ENCODE assay signal across 25 mouse cellular contexts in the genomic region with DNA sequence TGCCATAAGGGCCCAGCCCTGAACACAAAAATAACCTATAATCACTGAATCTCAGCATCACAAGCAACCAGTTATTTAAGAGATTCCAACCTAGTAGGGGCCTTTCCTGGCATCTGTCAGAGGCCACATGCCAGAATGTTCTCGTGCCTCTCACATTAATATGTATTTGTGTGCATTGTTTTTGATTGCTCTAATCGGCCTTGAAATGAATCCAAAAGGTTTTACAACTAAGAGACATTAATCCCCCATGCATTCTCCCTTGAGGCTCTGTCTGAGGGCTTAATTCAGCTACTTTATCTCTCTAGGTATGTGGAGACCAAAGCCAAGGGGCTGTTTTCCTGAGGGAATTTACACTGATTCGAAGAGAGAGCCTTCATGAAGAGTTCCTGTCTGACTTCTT.
DNase-seq lines count a peak whose midpoint lies in the region; ATAC-seq lines count a peak whose summit lies in the region.
"Had no signal": no experiment of that assay in that cellular context is flagged by ENCODE, and none has a peak within 500 bp of the region (broad histone marks: within the 10 kb centered on the region; RNA-seq: fewer than 3 reads in every experiment).

No protein-coding gene starts in this region.

- DNase-seq in heart, postnatal 14 days: no peak
- no peak for DNase-seq in midbrain, embryonic 10.5 days (ENCODE audit: low spot score)
- DNase-seq in embryonic facial prominence, embryonic 14.5 days (ENCODE audit: low spot score): peak; percentile 66
- DNase-seq: adrenal gland, postnatal 36 days; B cell, adult 2 months; cerebellum, adult 9-11 months; forebrain, postnatal 0 days; heart, adult 2 months; kidney, adult 8-10 months; liver; lung, adult 2 months; lung, postnatal 10 days; right cerebral cortex, postnatal 25 days had no signal

- no peaks in the 10 kb centered on the region for H3K36me3 ChIP-seq in heart, embryonic 16.5 days (ENCODE audit: control insufficient read depth, insufficient read depth)
- no peaks in the 10 kb centered on the region for H3K36me3 ChIP-seq in midbrain, embryonic 10.5 days
- H3K36me3 ChIP-seq in midbrain, embryonic 15.5 days (replicated peaks): no peaks in the 10 kb centered on the region
- H3K36me3 ChIP-seq in embryonic facial prominence, embryonic 14.5 days (ENCODE audit: control insufficient read depth, insufficient read depth, low read length): no peaks in the 10 kb centered on the region
- H3K36me3 ChIP-seq in limb, embryonic 15.5 days: no peaks in the 10 kb centered on the region
- H3K36me3 ChIP-seq: forebrain, embryonic 10.5 days; heart, embryonic 12.5 days; hindbrain, embryonic 10.5 days; intestine, embryonic 15.5 days; stomach, embryonic 15.5 days had no signal

- H3K27ac ChIP-seq in heart, embryonic 16.5 days (ENCODE audit: low read length): no peak overlapping the region
- 0 out of 2 replicates have a peak overlapping the region, but pooled peaks have one; percentile 17 for H3K27ac ChIP-seq in midbrain, embryonic 10.5 days (replicated peaks)
- H3K27ac ChIP-seq in midbrain, embryonic 15.5 days: no peak overlapping the region
- 0 out of 2 replicates have a peak overlapping the region, but pooled peaks have one; percentile 1 for H3K27ac ChIP-seq in embryonic facial prominence, embryonic 14.5 days (replicated peaks; ENCODE audit: low read depth, low read length)
- H3K27ac ChIP-seq in limb, embryonic 15.5 days: peak overlapping the region; percentile 1; the same call in 1 of the 2 replicates
- H3K27ac ChIP-seq: forebrain, embryonic 10.5 days; heart, adult 2 months; hindbrain, embryonic 10.5 days; hindbrain, postnatal 0 days; intestine, embryonic 15.5 days; kidney, postnatal 0 days; liver, embryonic 14.5 days; macrophage; stomach, embryonic 15.5 days had no signal

- ATAC-seq in heart, embryonic 16.5 days (replicated peaks; ENCODE audit: extremely low read depth, insufficient read depth, low FRiP score): no peak
- ATAC-seq in midbrain, embryonic 15.5 days (replicated peaks): no peak
- ATAC-seq in embryonic facial prominence, embryonic 14.5 days (ENCODE audit: low read depth): 0 out of 2 replicates have a peak, but pooled peaks have one; percentile 60
- no peak for ATAC-seq in limb, embryonic 15.5 days (ENCODE audit: insufficient number of reproducible peaks, low FRiP score, low TSS enrichment, low read depth)
- ATAC-seq: forebrain, postnatal 0 days; hindbrain, postnatal 0 days; intestine, embryonic 15.5 days had no signal

- H3K9ac ChIP-seq in heart, embryonic 16.5 days (ENCODE audit: low read length): no peak overlapping the region
- no peak overlapping the region for H3K9ac ChIP-seq in midbrain, embryonic 15.5 days
- H3K9ac ChIP-seq in embryonic facial prominence, embryonic 14.5 days (ENCODE audit: low read depth, low read length): no peak overlapping the region
- no peak overlapping the region for H3K9ac ChIP-seq in limb, embryonic 15.5 days
- H3K9ac ChIP-seq: forebrain, postnatal 0 days; heart, embryonic 12.5 days; intestine, embryonic 15.5 days; liver, embryonic 14.5 days; stomach, embryonic 15.5 days had no signal

- no peak overlapping the region for H3K4me3 ChIP-seq in heart, embryonic 16.5 days (ENCODE audit: low read length)
- H3K4me3 ChIP-seq in midbrain, embryonic 10.5 days: no peak overlapping the region
- H3K4me3 ChIP-seq in midbrain, embryonic 15.5 days: no peak overlapping the region
- no peak overlapping the region for H3K4me3 ChIP-seq in embryonic facial prominence, embryonic 14.5 days (ENCODE audit: low read depth, low read length)
- H3K4me3 ChIP-seq in limb, embryonic 15.5 days: no peak overlapping the region
- H3K4me3 ChIP-seq: forebrain, embryonic 10.5 days; heart, adult 2 months; heart, embryonic 12.5 days; hindbrain, embryonic 10.5 days; intestine, embryonic 15.5 days; stomach, embryonic 15.5 days had no signal

- intact Hi-C loops in heart, postnatal 14 days (cut with DNase I): no loop called here

- peaks cover 8% of the 10 kb centered on the region for H3K4me1 ChIP-seq in heart, embryonic 16.5 days (ENCODE audit: control insufficient read depth, insufficient read depth, low read length)
- H3K4me1 ChIP-seq in midbrain, embryonic 10.5 days: peaks cover 28% of the 10 kb centered on the region
- peaks cover 11% of the 10 kb centered on the region for H3K4me1 ChIP-seq in midbrain, embryonic 15.5 days
- peaks cover 14% of the 10 kb centered on the region; the same call in 1 of the 2 replicates for H3K4me1 ChIP-seq in embryonic facial prominence, embryonic 14.5 days (ENCODE audit: control insufficient read depth, insufficient read depth, low read length)
- H3K4me1 ChIP-seq in limb, embryonic 15.5 days: 0 out of 2 replicates have a peak, but pooled peaks cover 4% of the 10 kb centered on the region
- H3K4me1 ChIP-seq: intestine, embryonic 15.5 days; stomach, embryonic 15.5 days had no signal

- no peaks in the 10 kb centered on the region for H3K9me3 ChIP-seq in heart, embryonic 16.5 days (replicated peaks; ENCODE audit: control insufficient read depth, low read length)
- no peaks in the 10 kb centered on the region for H3K9me3 ChIP-seq in midbrain, embryonic 10.5 days (replicated peaks)
- no peaks in the 10 kb centered on the region for H3K9me3 ChIP-seq in midbrain, embryonic 15.5 days
- no peaks in the 10 kb centered on the region for H3K9me3 ChIP-seq in embryonic facial prominence, embryonic 14.5 days (ENCODE audit: control insufficient read depth, low read length)
- H3K9me3 ChIP-seq in limb, embryonic 15.5 days: no peaks in the 10 kb centered on the region
- H3K9me3 ChIP-seq: forebrain, embryonic 10.5 days; heart, embryonic 12.5 days; hindbrain, embryonic 10.5 days; intestine, embryonic 15.5 days; stomach, embryonic 15.5 days had no signal

- H3K27me3 ChIP-seq in heart, embryonic 16.5 days (ENCODE audit: control insufficient read depth, insufficient read depth, low read length): no peaks in the 10 kb centered on the region
- peaks cover 15% of the 10 kb centered on the region; the same call in 1 of the 2 replicates for H3K27me3 ChIP-seq in midbrain, embryonic 10.5 days (ENCODE audit: low read depth, poor library complexity, severe bottlenecking)
- H3K27me3 ChIP-seq in midbrain, embryonic 15.5 days (replicated peaks): peaks cover 7% of the 10 kb centered on the region
- H3K27me3 ChIP-seq in embryonic facial prominence, embryonic 14.5 days (replicated peaks; ENCODE audit: control insufficient read depth, insufficient read depth, low read length): no peaks in the 10 kb centered on the region
- no peaks in the 10 kb centered on the region for H3K27me3 ChIP-seq in limb, embryonic 15.5 days
- H3K27me3 ChIP-seq: heart, embryonic 12.5 days; intestine, embryonic 15.5 days; stomach, embryonic 15.5 days had no signal

- peak overlapping the region; percentile 26; the same call in 1 of the 2 replicates for H3K4me2 ChIP-seq in heart, embryonic 16.5 days (ENCODE audit: low read depth, low read length)
- H3K4me2 ChIP-seq in midbrain, embryonic 15.5 days: no peak overlapping the region
- no peak overlapping the region for H3K4me2 ChIP-seq in embryonic facial prominence, embryonic 14.5 days (ENCODE audit: low read depth, low read length)
- H3K4me2 ChIP-seq in limb, embryonic 15.5 days: no peak overlapping the region
- H3K4me2 ChIP-seq: intestine, embryonic 15.5 days; stomach, embryonic 15.5 days had no signal

- 53% methylated on average over 3 of the region's 3 CpGs for WGBS in heart, embryonic 16.5 days
- WGBS in midbrain, embryonic 10.5 days: 43% methylated on average over 3 of the region's 3 CpGs
- 12% methylated on average over 3 of the region's 3 CpGs for WGBS in midbrain, embryonic 15.5 days
- 37% methylated on average over 3 of the region's 3 CpGs for WGBS in embryonic facial prominence, embryonic 14.5 days
- WGBS in limb, embryonic 15.5 days: 27% methylated on average over 3 of the region's 3 CpGs

Comparison
In these comparisons a context has a peak if more than half of its experiments do, and no peak if none do; other contexts are left out.
1. H3K27ac ChIP-seq: peak in midbrain, embryonic 10.5 days (single experiment), embryonic facial prominence, embryonic 14.5 days (single experiment) and limb, embryonic 15.5 days (single experiment); none in heart, embryonic 16.5 days (single experiment) and midbrain, embryonic 15.5 days (single experiment).